Mouse (Mus musculus) CD4-positive naive resting alpha-beta T cell, adult 76 days (primary cell): ENCODE measurements around the gene Olfr59. TPM values are rescaled to one million over a fixed set of nuclear protein-coding genes. Genes with fewer than 3 reads are reported as not detected.

Source experiments
- total RNA-seq: library from RNA; stranded (reverse); gene quantifications from one replicate; pipeline ENCODE4 v1.2.4, GENCODE M21; 2023

Olfr59 gene
- total RNA-seq, result not detected

DNA sequence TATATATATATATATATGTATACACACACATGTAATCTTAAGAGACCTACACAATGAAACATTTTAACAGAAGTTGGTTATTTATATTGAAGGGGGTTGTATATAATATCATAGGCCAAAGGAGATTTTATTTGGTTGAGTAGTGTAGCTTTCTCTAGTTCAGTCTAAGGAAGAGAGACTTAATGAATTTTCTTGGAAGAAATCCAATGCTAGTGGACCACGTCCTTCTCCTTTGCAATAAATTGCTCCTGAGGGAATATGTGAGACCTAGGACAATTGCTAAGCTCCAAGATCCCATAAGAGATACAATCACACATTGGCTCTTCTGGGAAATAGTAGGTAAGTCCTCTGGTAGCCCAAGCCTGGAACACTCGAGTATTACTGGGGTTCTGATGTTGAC lies at the start of gene Olfr59:
Olfr59 (plus strand) TSS at position 301 of the 400 bp plus-strand sequence.

DNA sequence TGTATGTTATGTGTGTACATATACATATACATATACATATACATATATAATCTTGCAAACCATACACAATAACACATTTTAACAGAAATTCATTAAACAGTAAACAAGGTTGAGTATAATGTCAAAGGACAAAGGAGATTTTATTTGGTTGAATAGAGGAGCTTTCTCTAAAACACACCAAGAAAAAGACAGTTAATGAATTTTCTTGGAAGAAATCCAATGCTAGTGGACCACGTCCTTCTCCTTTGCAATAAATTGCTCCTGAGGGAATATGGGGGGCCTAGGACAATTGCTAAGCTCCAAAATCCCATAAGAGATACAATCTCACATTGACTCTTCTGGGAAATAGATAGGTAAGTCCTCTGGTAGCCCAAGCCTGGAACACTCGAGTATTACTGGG lies 24.0 kb upstream of the Olfr59 start, which contains the start of gene Olfr406:
Olfr406 (plus strand) TSS at position 301 of the 400 bp plus-strand sequence.

DNA sequence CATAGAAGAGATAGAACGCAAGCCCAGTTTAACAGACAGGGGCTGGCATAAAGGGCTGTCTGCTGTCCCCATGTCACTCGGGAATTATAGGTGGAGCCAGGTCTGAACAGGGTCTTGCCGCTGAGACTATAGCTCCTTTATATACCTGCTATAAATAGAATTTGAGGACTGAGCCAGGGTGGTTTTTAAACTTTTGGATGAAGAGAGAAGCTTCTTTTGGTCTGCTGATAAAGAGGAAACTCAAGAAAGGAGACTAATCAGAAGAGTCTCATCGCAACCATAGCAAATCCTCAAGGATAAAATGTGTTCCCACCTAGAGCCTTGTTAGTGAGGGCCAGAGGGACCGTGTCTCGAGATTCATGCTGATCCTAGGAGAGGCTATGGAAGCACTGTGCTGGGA lies 54.4 kb downstream of the Olfr59 start, which contains the start of gene Olfr410:
Olfr410 (minus strand) TSS at position 101 of the 400 bp plus-strand sequence.

Other genes starting within 250 kb of the Olfr59 start
- gene Olfr139, start 227.2 kb upstream of the Olfr59 start, total RNA-seq, result not detected
- gene Olfr399, start 227.1 kb upstream of the Olfr59 start, total RNA-seq, result not detected
- gene Zfp616, start 213.8 kb upstream of the Olfr59 start, total RNA-seq, result not detected
- not detected for gene Olfr401, start 170.0 kb upstream of the Olfr59 start, total RNA-seq
- gene Olfr402, start 130.2 kb upstream of the Olfr59 start, total RNA-seq, result not detected
- not detected for gene Olfr403, start 97.5 kb upstream of the Olfr59 start, total RNA-seq
- gene Olfr43, start 72.4 kb upstream of the Olfr59 start, total RNA-seq, result not detected
- not detected for gene Olfr406, start 23.9 kb upstream of the Olfr59 start, total RNA-seq
- gene Olfr410, start 54.3 kb downstream of the Olfr59 start, total RNA-seq, result not detected
- not detected for gene Olfr411, start 68.9 kb downstream of the Olfr59 start, total RNA-seq
- not detected for gene Olfr412, start 78.3 kb downstream of the Olfr59 start, total RNA-seq